Mouse (Mus musculus): Measurements from ENCODE around the gene Gnptg. TPM values are rescaled to one million over a fixed set of nuclear protein-coding genes. Genes with fewer than 3 reads are reported as not detected.

Gene Gnptg
- polyA plus RNA-seq, 1 experiment = 47.7 TPM

DNA sequence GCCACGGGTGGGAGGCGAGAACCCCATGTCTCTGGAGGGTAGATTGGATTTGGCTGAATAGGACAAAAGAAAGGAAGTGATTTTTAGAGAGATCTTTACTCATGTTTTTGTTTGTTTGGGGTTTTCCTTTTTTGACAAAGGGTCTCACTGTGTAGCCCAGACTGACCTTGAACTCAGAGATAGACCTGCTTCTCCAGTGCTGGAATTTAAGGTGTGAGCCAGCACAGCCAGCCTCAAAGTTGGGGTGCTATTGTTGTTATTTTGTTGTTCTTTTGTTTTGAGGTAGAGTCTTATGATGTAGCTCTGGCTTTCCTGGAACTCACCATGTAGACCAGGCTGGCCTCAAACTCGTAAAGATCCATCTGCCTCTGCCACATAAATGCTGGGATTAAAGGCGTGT is 37.5 kb downstream of the Gnptg start:
- H3K36me3 ChIP-seq (ENCODE audit: control insufficient read depth, insufficient read depth, low read length) = peaks cover 50% of the 10 kb centered on the region
- no peaks in the 10 kb centered on the region for H3K4me1 ChIP-seq (replicated peaks; ENCODE audit: control insufficient read depth, insufficient read depth, low read length)
- no peak overlapping the region for H3K4me3 ChIP-seq (ENCODE audit: control insufficient read depth, insufficient read depth, low read length)
- 94% methylated on average over 4 of the region's 4 CpGs for WGBS
- no peak for TF ChIP-seq POLR2A (IDR thresholded peaks at IDR 0.05; ENCODE audit: control insufficient read depth, extremely low read depth, insufficient read depth, low read length, poor library complexity)
- TF ChIP-seq CTCF (IDR thresholded peaks at IDR 0.05; ENCODE audit: borderline replicate concordance, control insufficient read depth, extremely low read depth, insufficient read depth, low read length, poor library complexity) = no peak
- H3K27ac ChIP-seq (ENCODE audit: control insufficient read depth, insufficient read depth, low read length) = no peak overlapping the region
- no peaks in the 10 kb centered on the region for H3K27me3 ChIP-seq (ENCODE audit: control insufficient read depth, insufficient read depth, low read length)
- DNase-seq = no peak

DNA sequence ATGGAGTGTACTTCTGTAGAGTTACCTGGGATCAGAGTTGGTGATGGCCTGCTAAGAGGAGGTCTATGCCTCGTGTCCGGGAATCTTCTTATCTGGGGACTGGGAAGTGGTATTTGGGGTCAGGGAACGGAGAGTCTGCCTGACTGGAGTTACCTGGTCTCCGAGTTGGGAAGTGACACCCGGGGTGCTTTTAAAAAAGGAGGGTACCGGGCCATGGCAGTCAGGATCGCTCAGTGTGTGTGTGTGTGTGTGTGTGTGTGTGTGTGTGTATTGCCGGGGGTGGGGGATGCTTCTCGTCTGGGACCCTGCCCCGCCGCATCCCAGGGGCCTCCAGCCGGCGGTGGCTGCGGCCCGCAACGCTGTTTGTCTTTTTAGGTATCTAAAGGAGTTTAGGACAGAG is 50.8 kb downstream of the Gnptg start:
- no peaks in the 10 kb centered on the region for H3K27me3 ChIP-seq (ENCODE audit: control insufficient read depth, insufficient read depth, low read length)
- peak overlapping the region; percentile 95 for H3K4me3 ChIP-seq (ENCODE audit: control insufficient read depth, insufficient read depth, low read length)
- H3K4me1 ChIP-seq (replicated peaks; ENCODE audit: control insufficient read depth, insufficient read depth, low read length) = peaks cover 19% of the 10 kb centered on the region
- H3K27ac ChIP-seq (ENCODE audit: control insufficient read depth, insufficient read depth, low read length) = no peak overlapping the region
- TF ChIP-seq POLR2A (IDR thresholded peaks at IDR 0.05; ENCODE audit: control insufficient read depth, extremely low read depth, insufficient read depth, low read length, poor library complexity) (no peak), CTCF (IDR thresholded peaks at IDR 0.05; ENCODE audit: borderline replicate concordance, control insufficient read depth, extremely low read depth, insufficient read depth, low read length, poor library complexity) (no peak)
- DNase-seq = peak; percentile 7
- H3K36me3 ChIP-seq (ENCODE audit: control insufficient read depth, insufficient read depth, low read length) = peaks cover 5% of the 10 kb centered on the region; the same call in 1 of the 2 replicates
- 3% methylated on average over 16 of the region's 16 CpGs for WGBS

DNA sequence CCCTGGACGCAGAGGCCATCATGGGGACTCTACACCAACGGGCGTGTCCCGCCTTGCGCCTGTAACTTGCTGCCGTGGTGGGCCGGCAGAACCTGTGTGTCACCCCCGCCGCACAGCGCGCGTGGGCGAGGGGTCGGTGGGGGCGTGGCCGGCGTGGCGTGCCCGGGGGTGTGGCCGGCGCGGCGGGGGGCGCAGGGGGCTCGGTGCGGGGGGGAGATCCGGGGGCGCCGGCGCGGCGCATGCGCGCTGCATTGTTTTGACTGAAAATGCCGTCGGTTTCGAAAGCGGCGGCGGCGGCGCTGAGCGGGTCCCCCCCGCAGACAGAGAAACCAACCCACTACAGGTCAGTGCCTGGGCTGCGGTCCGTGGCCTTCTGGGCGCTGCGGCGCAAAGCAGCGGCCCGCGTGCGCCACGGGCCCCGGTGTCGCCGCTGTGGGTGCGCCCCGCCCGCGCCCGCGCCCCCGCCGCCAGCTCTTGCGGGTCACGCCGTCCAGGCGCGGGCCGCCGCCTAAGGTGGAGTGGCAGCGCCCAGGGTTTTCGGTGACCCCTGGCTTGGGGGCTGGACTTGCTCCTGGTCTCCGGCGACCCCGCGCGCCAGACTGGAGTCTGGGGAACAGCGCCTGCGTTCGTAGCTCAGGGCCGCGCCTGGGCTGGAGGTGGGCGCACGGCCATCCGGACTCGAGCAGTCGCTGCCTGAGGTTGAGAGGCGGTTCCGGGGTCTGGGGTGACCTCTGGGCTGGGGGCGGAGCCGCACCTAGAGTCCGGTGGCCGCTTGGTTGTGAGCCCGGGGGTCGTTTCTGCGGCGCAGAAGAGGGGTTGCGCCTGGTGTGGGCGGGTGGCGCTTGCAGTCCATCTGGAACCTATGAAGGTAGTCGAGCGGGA is 51.5 kb downstream of the Gnptg start, which contains the start of gene Unkl:
Gene Unkl, plus strand, starts transcription at position 248 of the 882 bp plus-strand sequence.
- H3K36me3 ChIP-seq (ENCODE audit: control insufficient read depth, insufficient read depth, low read length) = peaks cover 5% of the 10 kb centered on the region; the same call in 1 of the 2 replicates

DNA sequence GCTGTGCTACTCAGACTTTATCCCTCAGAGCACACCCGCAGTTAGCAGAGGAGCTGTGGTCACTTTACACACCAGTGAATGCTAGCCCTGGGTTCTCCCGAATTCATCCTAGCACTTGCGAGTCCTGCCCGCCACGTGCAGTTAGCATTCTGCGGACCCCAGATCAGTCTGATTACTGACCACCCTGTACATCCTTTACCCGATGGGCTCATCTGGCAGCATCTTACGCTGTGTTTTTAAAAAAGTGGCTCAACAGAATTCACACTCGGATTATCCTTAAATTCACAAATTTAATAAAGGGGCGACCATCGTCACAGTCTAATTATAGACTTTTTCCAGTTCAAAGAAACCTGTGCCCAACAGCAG is 52.2 kb downstream of the Gnptg start:
- TF ChIP-seq CTCF (IDR thresholded peaks at IDR 0.05; ENCODE audit: borderline replicate concordance, control insufficient read depth, extremely low read depth, insufficient read depth, low read length, poor library complexity) (no peak), POLR2A (IDR thresholded peaks at IDR 0.05; ENCODE audit: control insufficient read depth, extremely low read depth, insufficient read depth, low read length, poor library complexity) (no peak)
- 41% methylated on average over 11 of the region's 11 CpGs for WGBS
- peaks cover 27% of the 10 kb centered on the region for H3K4me1 ChIP-seq (replicated peaks; ENCODE audit: control insufficient read depth, insufficient read depth, low read length)

More for the DNA sequence above, 51.5 kb downstream of the Gnptg start, which contains the start of gene Unkl:
- peaks cover 23% of the 10 kb centered on the region for H3K4me1 ChIP-seq (replicated peaks; ENCODE audit: control insufficient read depth, insufficient read depth, low read length)
- under 1% methylated on average over 104 of the region's 104 CpGs for WGBS
- DNase-seq = peak; percentile 80
- H3K27ac ChIP-seq (ENCODE audit: control insufficient read depth, insufficient read depth, low read length) = no peak within 1 kb of the TSS
- H3K4me3 ChIP-seq (ENCODE audit: control insufficient read depth, insufficient read depth, low read length) = peak within 1 kb of the TSS; percentile 95
- no peak for TF ChIP-seq CTCF (IDR thresholded peaks at IDR 0.05; ENCODE audit: borderline replicate concordance, control insufficient read depth, extremely low read depth, insufficient read depth, low read length, poor library complexity)
- TF ChIP-seq POLR2A (IDR thresholded peaks at IDR 0.05; ENCODE audit: control insufficient read depth, extremely low read depth, insufficient read depth, low read length, poor library complexity) = no peak
- no peaks in the 10 kb centered on the region for H3K27me3 ChIP-seq (ENCODE audit: control insufficient read depth, insufficient read depth, low read length)

DNA sequence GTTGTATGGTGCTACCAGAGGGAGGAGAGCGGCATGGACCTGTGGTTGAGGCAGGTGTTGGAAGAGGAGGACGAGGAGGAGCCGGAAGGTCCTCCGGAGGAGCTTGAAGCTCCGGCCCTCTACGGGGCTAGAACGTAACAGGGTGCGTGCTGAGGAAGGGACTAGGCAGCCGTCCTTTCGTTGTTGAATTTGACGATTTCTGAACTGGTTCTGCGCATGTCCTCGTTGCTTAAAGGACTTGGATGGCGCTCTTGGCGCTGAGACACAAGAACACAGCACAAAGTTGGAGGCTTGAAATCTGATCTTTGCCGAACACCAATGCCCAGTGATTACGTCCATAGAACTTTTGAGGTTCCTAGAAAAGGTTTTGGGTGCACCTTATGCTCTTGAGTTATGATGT is 55.0 kb downstream of the Gnptg start:
- no peak overlapping the region for H3K27ac ChIP-seq (ENCODE audit: control insufficient read depth, insufficient read depth, low read length)
- 9% methylated on average over 17 of the region's 17 CpGs for WGBS
- no peak for DNase-seq

More for the DNA sequence above, 52.2 kb downstream of the Gnptg start:
- no peaks in the 10 kb centered on the region for H3K27me3 ChIP-seq (ENCODE audit: control insufficient read depth, insufficient read depth, low read length)
- H3K27ac ChIP-seq (ENCODE audit: control insufficient read depth, insufficient read depth, low read length) = no peak overlapping the region
- DNase-seq = peak; percentile 8
- peaks cover 5% of the 10 kb centered on the region; the same call in 1 of the 2 replicates for H3K36me3 ChIP-seq (ENCODE audit: control insufficient read depth, insufficient read depth, low read length)
- H3K4me3 ChIP-seq (ENCODE audit: control insufficient read depth, insufficient read depth, low read length) = peak overlapping the region; percentile 95

DNA sequence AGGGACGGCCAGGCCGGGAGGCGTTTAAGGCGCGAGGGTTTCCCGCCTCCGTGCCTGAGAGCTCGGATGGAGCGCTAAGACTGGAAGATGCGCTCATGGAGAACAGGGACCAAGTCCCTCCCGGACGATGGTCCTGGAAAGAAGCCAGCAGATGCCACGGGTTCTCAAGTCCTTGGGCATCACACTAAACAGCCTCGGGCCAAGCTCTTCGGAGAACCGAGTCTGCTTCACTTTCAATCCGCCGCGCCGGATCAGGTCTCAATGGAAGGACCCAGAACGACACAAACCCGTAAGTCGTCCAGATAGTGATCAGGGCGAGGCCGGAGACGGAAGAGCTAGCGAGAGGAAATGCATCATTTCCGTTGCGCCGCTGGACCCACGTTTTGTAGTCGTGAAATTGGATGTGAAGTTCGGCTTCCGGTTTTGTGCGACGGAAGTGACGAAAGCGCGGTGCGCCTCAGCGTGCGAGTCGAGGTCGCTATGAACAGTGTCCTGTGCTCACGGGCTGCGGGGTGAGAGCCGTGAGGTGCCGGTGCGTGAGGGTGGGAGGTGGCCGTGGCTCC is 55.7 kb downstream of the Gnptg start, which contains the start of gene BC003965:
Gene BC003965, plus strand, starts transcription at position 426 of the 563 bp plus-strand sequence.
- H3K4me1 ChIP-seq (replicated peaks; ENCODE audit: control insufficient read depth, insufficient read depth, low read length) = peaks cover 22% of the 10 kb centered on the region

More for the DNA sequence above, 55.0 kb downstream of the Gnptg start:
- Histone ChIP-seq H3K4me3 (ENCODE audit: control insufficient read depth, insufficient read depth, low read length) (peak overlapping the region; percentile 70), H3K4me1 (replicated peaks; ENCODE audit: control insufficient read depth, insufficient read depth, low read length) (peaks cover 27% of the 10 kb centered on the region), H3K27me3 (ENCODE audit: control insufficient read depth, insufficient read depth, low read length) (no peaks in the 10 kb centered on the region), H3K36me3 (ENCODE audit: control insufficient read depth, insufficient read depth, low read length) (no peaks in the 10 kb centered on the region)
- TF ChIP-seq CTCF (IDR thresholded peaks at IDR 0.05; ENCODE audit: borderline replicate concordance, control insufficient read depth, extremely low read depth, insufficient read depth, low read length, poor library complexity) (no peak), POLR2A (IDR thresholded peaks at IDR 0.05; ENCODE audit: control insufficient read depth, extremely low read depth, insufficient read depth, low read length, poor library complexity) (no peak)

More for the DNA sequence above, 55.7 kb downstream of the Gnptg start, which contains the start of gene BC003965:
- peak; percentile 96 for DNase-seq
- TF ChIP-seq POLR2A (IDR thresholded peaks at IDR 0.05; ENCODE audit: control insufficient read depth, extremely low read depth, insufficient read depth, low read length, poor library complexity) (peak; percentile 76), CTCF (IDR thresholded peaks at IDR 0.05; ENCODE audit: borderline replicate concordance, control insufficient read depth, extremely low read depth, insufficient read depth, low read length, poor library complexity) (no peak)
- no peaks in the 10 kb centered on the region for H3K36me3 ChIP-seq (ENCODE audit: control insufficient read depth, insufficient read depth, low read length)
- peak within 1 kb of the TSS; percentile 84 for H3K27ac ChIP-seq (ENCODE audit: control insufficient read depth, insufficient read depth, low read length)
- under 1% methylated on average over 50 of the region's 50 CpGs for WGBS
- H3K27me3 ChIP-seq (ENCODE audit: control insufficient read depth, insufficient read depth, low read length) = no peaks in the 10 kb centered on the region
- H3K4me3 ChIP-seq (ENCODE audit: control insufficient read depth, insufficient read depth, low read length) = peak within 1 kb of the TSS; percentile 70

Other genes starting within 250 kb of the Gnptg start
- gene Cramp1l, start 224.3 kb downstream of the Gnptg start, polyA plus RNA-seq (2012; rRNA removed) = 41.4 and 46.9 TPM in 2 replicates
- gene Ift140, start 224.0 kb downstream of the Gnptg start, polyA plus RNA-seq (2012; rRNA removed) = 17.0 and 22.6 TPM in 2 replicates
- 7.2 and 11.3 TPM in 2 replicates for gene Tmem204, start 156.5 kb downstream of the Gnptg start, polyA plus RNA-seq (2012; rRNA removed)
- 26.4 and 28.1 TPM in 2 replicates for gene Telo2, start 124.2 kb downstream of the Gnptg start, polyA plus RNA-seq (2012; rRNA removed)
- gene Ptx4, start 119.4 kb downstream of the Gnptg start, polyA plus RNA-seq (2012; rRNA removed) = not detected in 2 replicates
- gene Clcn7, start 106.7 kb downstream of the Gnptg start, polyA plus RNA-seq (2012; rRNA removed) = 43.4 and 45.9 TPM in 2 replicates
- 0.05 and 0.09 TPM in 2 replicates for gene Ccdc154, start 77.7 kb downstream of the Gnptg start, polyA plus RNA-seq (2012; rRNA removed)
- gene Gm38655, start 64.7 kb downstream of the Gnptg start, polyA plus RNA-seq (2012; rRNA removed) = 0.11 TPM in 1 of 2 replicates, not detected in the other
- gene BC003965, start 55.6 kb downstream of the Gnptg start, polyA plus RNA-seq (2012; rRNA removed) = 17.8 and 18.8 TPM in 2 replicates
- 60.1 and 64.6 TPM in 2 replicates for gene Unkl, start 51.7 kb downstream of the Gnptg start, polyA plus RNA-seq (2012; rRNA removed)
- 38.0 and 40.9 TPM in 2 replicates for gene Tsr3, start within 50 bp of the Gnptg start, polyA plus RNA-seq (2012; rRNA removed)
- 56.5 and 60.9 TPM in 2 replicates for gene Baiap3, start 16.2 kb upstream of the Gnptg start, polyA plus RNA-seq (2012; rRNA removed)
- 304 and 316 TPM in 2 replicates for gene Ube2i, start 34.5 kb upstream of the Gnptg start, polyA plus RNA-seq (2012; rRNA removed)
- 1.2 and 1.3 TPM in 2 replicates for gene Prss34, start 58.3 kb upstream of the Gnptg start, polyA plus RNA-seq (2012; rRNA removed)
- gene Prss28, start 68.5 kb upstream of the Gnptg start, polyA plus RNA-seq (2012; rRNA removed) = 0.13 and 0.18 TPM in 2 replicates
- gene Prss29, start 78.5 kb upstream of the Gnptg start, polyA plus RNA-seq (2012; rRNA removed) = 2.3 and 2.7 TPM in 2 replicates
- gene Tpsab1, start 105.4 kb upstream of the Gnptg start, polyA plus RNA-seq (2012; rRNA removed) = 0.44 and 0.61 TPM in 2 replicates
- 4.7 and 7.6 TPM in 2 replicates for gene Tpsb2, start 126.2 kb upstream of the Gnptg start, polyA plus RNA-seq (2012; rRNA removed)
- gene Tpsg1, start 129.1 kb upstream of the Gnptg start, polyA plus RNA-seq (2012; rRNA removed) = 0.80 and 1.8 TPM in 2 replicates
- gene Cacna1h, start 193.7 kb upstream of the Gnptg start, polyA plus RNA-seq (2012; rRNA removed) = 1.5 and 4.3 TPM in 2 replicates
- gene Tekt4, start 214.5 kb upstream of the Gnptg start, polyA plus RNA-seq (2012; rRNA removed) = 0.19 and 0.42 TPM in 2 replicates

All from thymus, adult 2 months (tissue).